Comparison of ENCODE assay signal across 9 mouse cellular contexts in the genomic region with DNA sequence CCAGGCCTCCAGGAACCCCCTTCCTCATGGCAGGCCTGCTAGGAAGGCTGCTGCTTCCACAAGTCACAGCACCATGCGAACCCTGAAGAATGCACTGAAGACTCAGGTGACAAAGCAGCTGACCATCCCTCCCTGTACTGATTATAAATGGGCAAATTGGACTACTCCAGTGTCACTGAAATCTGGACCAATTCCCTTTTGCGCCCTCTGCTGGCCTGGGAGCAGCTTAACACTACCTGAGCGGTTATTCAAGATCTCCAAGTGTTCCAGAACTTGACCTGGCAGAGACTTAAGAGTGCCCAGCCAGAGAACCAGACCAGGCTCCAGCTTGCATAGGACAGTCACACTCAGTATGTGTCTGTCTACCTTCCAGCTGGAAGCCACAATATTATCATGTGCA. TPM values are rescaled to one million over a fixed set of nuclear protein-coding genes. Genes with fewer than 3 reads are reported as not detected.
DNase-seq lines count a peak whose midpoint lies in the region; ATAC-seq and TF ChIP-seq lines count a peak whose summit lies in the region.
"Had no signal": no experiment of that assay in that cellular context is flagged by ENCODE, and none has a peak within 500 bp of the region (broad histone marks: within the 10 kb centered on the region; RNA-seq: fewer than 3 reads in every experiment).

No protein-coding gene starts in this region.

- H3K9ac ChIP-seq in forebrain, embryonic 16.5 days (replicated peaks; ENCODE audit: low read depth, low read length): no peak overlapping the region
- H3K9ac ChIP-seq in heart, adult 2 months (ENCODE audit: low read depth, low read length): no peak overlapping the region
- H3K9ac ChIP-seq: limb, embryonic 15.5 days had no signal

- no peaks in the 10 kb centered on the region for H3K27me3 ChIP-seq in forebrain, embryonic 10.5 days (ENCODE audit: poor library complexity, severe bottlenecking)
- no peaks in the 10 kb centered on the region for H3K27me3 ChIP-seq in forebrain, embryonic 16.5 days (replicated peaks; ENCODE audit: control insufficient read depth, insufficient read depth, low read length)
- no peaks in the 10 kb centered on the region for H3K27me3 ChIP-seq in heart, adult 2 months (ENCODE audit: control insufficient read depth, insufficient read depth, low read length)
- H3K27me3 ChIP-seq: limb, embryonic 15.5 days had no signal

- TF ChIP-seq POLR2A in heart, adult 2 months (IDR thresholded peaks at IDR 0.05; ENCODE audit: insufficient read depth, low read depth, low read length): 0 out of 2 replicates have a peak, but pooled peaks have one; percentile 29

- no peak overlapping the region for H3K27ac ChIP-seq in forebrain, embryonic 10.5 days
- no peak overlapping the region for H3K27ac ChIP-seq in forebrain, embryonic 16.5 days (ENCODE audit: low read length)
- no peak overlapping the region for H3K27ac ChIP-seq in heart, adult 2 months
- H3K27ac ChIP-seq: limb, embryonic 15.5 days had no signal

- peak; percentile 94 for TF ChIP-seq CTCF in heart, adult 2 months (IDR thresholded peaks at IDR 0.05)

- H3K79me2 ChIP-seq in heart, adult 2 months (replicated peaks; ENCODE audit: control insufficient read depth, insufficient read depth, low read length): no peaks in the 10 kb centered on the region

- TF ChIP-seq EP300 in heart, adult 2 months (IDR thresholded peaks at IDR 0.05; ENCODE audit: insufficient read depth, low read depth, low read length): peak; percentile 82

- H3K4me2 ChIP-seq in forebrain, embryonic 16.5 days (ENCODE audit: low read length): no peak overlapping the region
- H3K4me2 ChIP-seq: limb, embryonic 15.5 days had no signal

- peaks cover 71% of the 10 kb centered on the region for H3K36me3 ChIP-seq in forebrain, embryonic 10.5 days (replicated peaks)
- peaks cover 36% of the 10 kb centered on the region for H3K36me3 ChIP-seq in forebrain, embryonic 16.5 days (ENCODE audit: control insufficient read depth, insufficient read depth)
- H3K36me3 ChIP-seq in heart, adult 2 months (ENCODE audit: control insufficient read depth, insufficient read depth, low read length): peaks cover 10% of the 10 kb centered on the region

- no peaks in the 10 kb centered on the region for H3K9me3 ChIP-seq in forebrain, embryonic 10.5 days
- no peaks in the 10 kb centered on the region for H3K9me3 ChIP-seq in forebrain, embryonic 16.5 days (ENCODE audit: control insufficient read depth, low read length)
- H3K9me3 ChIP-seq: limb, embryonic 15.5 days had no signal

- WGBS in forebrain, embryonic 10.5 days: 38% methylated on average over 3 of the region's 3 CpGs
- 18% methylated on average over 3 of the region's 3 CpGs for WGBS in forebrain, embryonic 16.5 days
- WGBS in heart, adult 2 months: 22% methylated on average over 3 of the region's 3 CpGs

- no peak for ATAC-seq in forebrain, embryonic 16.5 days
- peak; percentile 88 for ATAC-seq in megakaryocyte progenitor cell, adult 5-6 weeks (replicated peaks; ENCODE audit: poor library complexity)

- H3K4me1 ChIP-seq in forebrain, embryonic 10.5 days: no peaks in the 10 kb centered on the region
- no peaks in the 10 kb centered on the region for H3K4me1 ChIP-seq in forebrain, embryonic 16.5 days (replicated peaks; ENCODE audit: control insufficient read depth, insufficient read depth, low read length)
- H3K4me1 ChIP-seq in heart, adult 2 months (ENCODE audit: control insufficient read depth, insufficient read depth, low read length): peaks cover 8% of the 10 kb centered on the region

- peak; percentile 71 for DNase-seq in forebrain, embryonic 10.5 days (ENCODE audit: extremely low spot score, low spot score)
- peak; percentile 86 for DNase-seq in ZHBTc4 (ENCODE audit: low read depth, low spot score)
- peak; percentile 83 to 90 for DNase-seq in cerebellum, postnatal 36 days
- peak; percentile 78 to 82 for DNase-seq in heart, adult 2 months
- peak; percentile 73 to 82 for DNase-seq in layer of hippocampus, postnatal 10 days (ENCODE audit: low spot score in 2 of 2)
- peak; percentile 28 to 68 for DNase-seq in spleen, postnatal 14 days (ENCODE audit: low spot score in 2 of 2)

- no peak overlapping the region for H3K4me3 ChIP-seq in forebrain, embryonic 10.5 days
- no peak overlapping the region for H3K4me3 ChIP-seq in forebrain, embryonic 16.5 days (replicated peaks; ENCODE audit: low read length)
- no peak overlapping the region for H3K4me3 ChIP-seq in heart, adult 2 months
- H3K4me3 ChIP-seq: limb, embryonic 15.5 days had no signal

- intact Hi-C loops in heart, adult 2 months (cut with DNase I): loop anchor here (1.0 to 5.0 kb wide), 2 partner anchors 42 to 73 kb away; no protein-coding TSS in a partner anchor

RNA-seq across cellular contexts. Expression of a gene that starts 14.8 kb away (rescaled TPM):
- polyA plus RNA-seq in forebrain, embryonic 10.5 days (2016; fragmentation: Nextera tagmentation; extraction: Ambion mirVana): 55.6 and 55.8 TPM in 2 replicates
- polyA plus RNA-seq in forebrain, embryonic 16.5 days (2015; fragmentation: Nextera tagmentation; extraction: Ambion mirVana): 83.1 and 93.0 TPM in 2 replicates
- total RNA-seq in heart, adult 2 months (2021): 100 to 1,000 TPM; 156 to 195 TPM
- 77.2 and 107 TPM in 2 replicates for polyA plus RNA-seq in heart, adult 2 months (2012; rRNA removed)
- total RNA-seq in layer of hippocampus, postnatal 10 days (2021): 100 to 1,000 TPM; 119 to 121 TPM
- 45.7 and 46.4 TPM in 2 replicates for total RNA-seq in megakaryocyte progenitor cell, adult 5-6 weeks (2015)
- total RNA-seq in megakaryocyte progenitor cell, adult 5-6 weeks (2017): 72.5 and 98.3 TPM in 2 replicates

RNA-seq across cellular contexts. Expression of a gene that starts 21.7 kb away (rescaled TPM):
- polyA plus RNA-seq in forebrain, embryonic 10.5 days (2016; fragmentation: Nextera tagmentation; extraction: Ambion mirVana): 90.6 and 92.2 TPM in 2 replicates
- polyA plus RNA-seq in forebrain, embryonic 16.5 days (2015; fragmentation: Nextera tagmentation; extraction: Ambion mirVana): 92.7 and 96.1 TPM in 2 replicates
- total RNA-seq in heart, adult 2 months (2021): 10 to 100 TPM; 23.2 to 24.9 TPM
- 12.6 and 16.1 TPM in 2 replicates for polyA plus RNA-seq in heart, adult 2 months (2012; rRNA removed)
- 10 to 100 TPM; 50.5 to 50.7 TPM for total RNA-seq in layer of hippocampus, postnatal 10 days (2021)
- total RNA-seq in megakaryocyte progenitor cell, adult 5-6 weeks (2015): 50.8 and 52.0 TPM in 2 replicates
- total RNA-seq in megakaryocyte progenitor cell, adult 5-6 weeks (2017): 103 and 131 TPM in 2 replicates

RNA-seq across cellular contexts. Expression of a gene that starts 50.0 kb away (rescaled TPM):
- 130 and 137 TPM in 2 replicates for polyA plus RNA-seq in forebrain, embryonic 10.5 days (2016; fragmentation: Nextera tagmentation; extraction: Ambion mirVana)
- polyA plus RNA-seq in forebrain, embryonic 16.5 days (2015; fragmentation: Nextera tagmentation; extraction: Ambion mirVana): 145 and 163 TPM in 2 replicates
- 10 to 100 TPM; 38.3 to 39.0 TPM for total RNA-seq in heart, adult 2 months (2021)
- polyA plus RNA-seq in heart, adult 2 months (2012; rRNA removed): 11.8 and 17.3 TPM in 2 replicates
- 10 to 100 TPM; 97.3 to 98.7 TPM for total RNA-seq in layer of hippocampus, postnatal 10 days (2021)
- total RNA-seq in megakaryocyte progenitor cell, adult 5-6 weeks (2015): 159 and 160 TPM in 2 replicates
- 192 and 249 TPM in 2 replicates for total RNA-seq in megakaryocyte progenitor cell, adult 5-6 weeks (2017)

RNA-seq across cellular contexts. Expression of a gene that starts 50.3 kb away (rescaled TPM):
- polyA plus RNA-seq in forebrain, embryonic 10.5 days (2016; fragmentation: Nextera tagmentation; extraction: Ambion mirVana): 51.3 and 52.1 TPM in 2 replicates
- 12.6 and 12.8 TPM in 2 replicates for polyA plus RNA-seq in forebrain, embryonic 16.5 days (2015; fragmentation: Nextera tagmentation; extraction: Ambion mirVana)
- total RNA-seq in heart, adult 2 months (2021): under 1 TPM; 0.05 to 0.14 TPM
- polyA plus RNA-seq in heart, adult 2 months (2012; rRNA removed): 0.12 and 0.16 TPM in 2 replicates
- 1 to 10 TPM; 4.5 to 4.9 TPM for total RNA-seq in layer of hippocampus, postnatal 10 days (2021)
- 49.3 and 53.1 TPM in 2 replicates for total RNA-seq in megakaryocyte progenitor cell, adult 5-6 weeks (2015)
- total RNA-seq in megakaryocyte progenitor cell, adult 5-6 weeks (2017): 30.5 and 39.6 TPM in 2 replicates
